Mouse (Mus musculus) layer of hippocampus, adult 9-10 months (tissue): ENCODE measurements around the gene Kcnk1.

Experiments used
- DNase-seq: peaks from one replicate; pipeline ENCODE4 v3.0.0; 2022; ENCODE audit warnings: low spot score

Kcnk1 gene

GRCm38 (mm10) chr8:125996980-125997379, 2.0 kb downstream of the Kcnk1 start:
- no peak for DNase-seq

GRCm38 (mm10) chr8:125997550-125997949, 2.6 kb downstream of the Kcnk1 start:
- DNase-seq: no peak

DNA sequence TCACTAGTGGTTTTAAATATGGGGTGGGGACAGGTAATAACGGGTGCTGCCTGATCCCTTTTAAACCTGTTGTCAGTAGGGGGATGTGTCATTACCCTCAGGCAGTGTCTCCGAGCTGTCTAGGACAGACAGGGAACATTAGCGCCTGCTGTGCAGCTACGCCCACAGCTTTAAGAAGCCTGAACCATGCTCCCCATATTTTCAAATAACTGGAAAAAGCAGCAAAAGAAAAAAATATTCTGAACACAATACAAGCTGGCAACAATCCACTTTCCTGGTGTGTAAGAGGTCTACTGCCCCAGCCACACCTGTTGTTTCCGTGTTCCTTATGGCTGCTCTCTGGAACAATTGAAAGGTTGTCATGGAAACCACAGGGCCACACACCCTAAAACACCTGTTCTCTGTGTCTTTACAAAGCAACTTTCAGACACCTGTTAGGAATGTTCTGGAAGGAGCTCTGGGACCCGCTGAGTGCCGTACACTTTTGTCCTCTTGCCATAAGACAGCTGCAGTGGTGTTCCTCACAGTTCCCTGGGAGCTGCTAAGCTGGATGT, 4.9 kb downstream of the Kcnk1 start:
- DNase-seq: no peak

DNA sequence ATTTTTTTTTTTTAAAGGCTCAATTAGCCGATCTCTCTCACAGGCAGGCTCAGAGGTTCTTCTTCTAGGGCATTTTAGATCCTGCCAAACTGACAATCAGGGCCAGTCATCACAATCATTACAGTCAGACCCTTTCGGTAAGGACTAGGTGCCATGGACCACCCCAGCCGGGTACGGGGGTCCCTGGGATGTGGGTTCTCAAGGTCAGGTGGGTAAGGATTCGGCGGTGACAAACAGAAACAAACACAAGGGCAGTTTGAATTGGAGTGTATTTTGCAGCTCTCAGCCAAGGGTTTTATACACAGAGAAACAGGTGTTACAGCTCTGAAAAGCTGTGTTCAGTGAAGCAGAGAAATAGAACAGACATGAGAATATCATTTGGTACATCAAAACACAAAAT, 8.6 kb downstream of the Kcnk1 start:
- no peak for DNase-seq

GRCm38 (mm10) chr8:126004953-126005352, 10.0 kb downstream of the Kcnk1 start:
- no peak for DNase-seq

- no peak for DNase-seq
Measured at GRCm38 (mm10) chr8:126006310-126006990, 11.5 kb downstream of the Kcnk1 start.

DNA sequence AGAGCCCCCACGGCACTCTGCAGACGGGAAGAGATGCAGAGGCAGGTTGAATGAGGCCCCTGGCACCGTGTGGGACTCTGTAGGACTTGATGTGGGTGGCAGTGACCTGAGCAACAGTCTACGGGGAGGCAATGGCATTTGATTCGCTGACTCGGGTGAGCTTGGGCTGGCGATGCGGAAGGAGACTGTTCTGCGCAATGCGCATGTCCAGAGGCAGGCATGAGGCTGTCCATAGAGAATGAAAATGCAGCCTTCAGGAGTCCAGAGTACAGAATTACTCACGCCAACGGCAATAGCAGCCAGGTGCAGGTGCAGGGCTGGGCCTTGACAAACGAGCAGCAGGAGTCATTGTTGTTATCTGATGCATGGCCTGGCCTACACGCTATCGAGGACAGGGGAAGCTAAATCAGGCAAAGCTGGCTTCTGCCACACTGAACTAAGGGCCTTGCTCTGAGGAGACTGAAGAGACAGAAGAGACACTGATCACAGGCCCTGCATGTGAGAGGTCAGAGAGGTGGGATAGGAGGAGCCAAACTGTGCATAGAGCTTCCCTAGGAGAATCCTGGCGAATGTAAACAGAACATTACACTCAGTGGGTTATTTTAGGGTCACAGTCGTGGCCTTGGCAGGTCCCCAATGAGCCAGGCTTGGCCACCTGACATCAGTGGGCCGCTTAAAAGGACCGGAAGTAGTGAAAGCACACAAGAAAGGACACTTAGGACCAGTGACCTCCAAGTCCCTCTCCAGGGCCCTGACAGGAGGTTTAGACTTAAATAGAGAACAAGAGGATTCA, 12.8 kb downstream of the Kcnk1 start:
- no peak for DNase-seq

DNA sequence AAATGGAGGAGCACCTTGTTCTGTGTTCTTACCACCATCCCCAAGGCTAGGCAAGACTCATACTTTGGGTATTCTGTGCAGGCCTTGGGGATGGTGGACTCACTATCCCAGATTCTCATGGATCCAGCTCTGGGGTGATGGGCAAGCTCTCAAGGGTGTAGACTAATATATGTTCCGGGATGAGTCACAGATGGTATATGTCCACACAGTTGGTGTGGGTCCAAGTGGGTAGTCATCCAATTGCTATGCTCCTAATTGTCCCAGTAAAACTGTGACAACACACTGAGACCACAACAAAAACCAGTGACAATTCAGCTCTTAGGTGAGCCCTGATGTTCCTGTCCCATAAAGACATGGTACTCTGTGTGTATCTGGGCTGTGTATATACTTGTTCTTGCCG, 14.0 kb downstream of the Kcnk1 start:
- no peak for DNase-seq

DNA sequence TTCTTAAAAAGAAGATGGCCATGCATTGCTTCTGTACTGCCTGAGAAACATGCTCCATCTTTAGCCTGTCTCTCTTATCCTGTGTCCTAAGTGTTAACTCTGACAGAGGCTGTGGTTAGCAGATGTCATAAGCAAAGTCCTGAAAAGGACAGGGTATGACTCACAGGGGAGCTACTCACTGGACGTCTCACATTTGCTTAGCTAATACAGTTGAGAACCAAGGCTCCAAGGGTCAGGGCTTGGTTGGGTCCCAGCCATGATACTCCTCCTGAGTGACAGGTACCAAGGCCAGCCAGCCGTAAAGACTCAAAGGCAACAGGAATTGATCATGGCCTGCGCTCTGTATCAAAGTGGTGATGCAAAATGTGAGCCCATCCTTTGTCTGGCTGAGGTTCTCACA, 15.9 kb downstream of the Kcnk1 start:
- DNase-seq: no peak

DNA sequence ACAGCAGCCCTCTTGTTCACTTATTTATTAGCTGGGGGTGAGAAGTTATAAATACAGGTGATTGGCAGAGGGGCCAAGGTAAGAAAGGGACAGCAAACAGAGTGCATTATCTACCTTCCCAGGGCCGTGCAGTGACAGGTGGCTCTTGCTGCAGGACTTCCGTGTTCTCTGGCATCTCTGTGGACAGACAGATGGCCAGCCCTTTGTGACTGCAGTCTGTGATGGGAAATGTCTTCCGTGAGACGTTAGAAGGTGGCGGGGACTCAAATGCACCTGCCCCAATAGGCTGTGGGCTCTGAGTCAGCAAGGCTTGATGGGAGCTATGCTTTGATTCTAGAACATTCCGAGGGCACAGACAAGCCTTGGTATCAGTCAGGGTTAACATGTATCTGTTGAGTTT, 17.4 kb downstream of the Kcnk1 start:
- DNase-seq: no peak

- no peak for DNase-seq
Measured at GRCm38 (mm10) chr8:126013646-126014045, 18.7 kb downstream of the Kcnk1 start.

DNA sequence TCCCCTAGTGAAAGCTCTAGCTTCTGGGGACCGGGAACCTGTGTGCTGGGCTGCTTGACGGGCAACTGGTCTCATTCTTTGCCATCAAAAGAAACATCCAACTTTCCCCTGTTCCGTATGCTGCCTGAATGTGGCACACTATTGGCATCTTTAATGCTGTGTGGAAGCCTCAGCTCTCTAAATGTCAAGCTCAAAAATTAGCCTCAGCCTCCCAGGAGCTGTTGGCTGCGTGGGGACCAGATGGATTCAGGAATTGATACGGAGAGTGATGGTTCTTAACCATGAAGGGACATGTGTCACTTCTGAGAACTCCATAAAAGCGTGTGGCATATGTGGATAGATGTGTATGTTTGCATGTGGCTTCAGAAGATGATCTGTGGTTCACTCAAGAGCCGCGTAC, 27.0 kb downstream of the Kcnk1 start:
- no peak for DNase-seq

DNA sequence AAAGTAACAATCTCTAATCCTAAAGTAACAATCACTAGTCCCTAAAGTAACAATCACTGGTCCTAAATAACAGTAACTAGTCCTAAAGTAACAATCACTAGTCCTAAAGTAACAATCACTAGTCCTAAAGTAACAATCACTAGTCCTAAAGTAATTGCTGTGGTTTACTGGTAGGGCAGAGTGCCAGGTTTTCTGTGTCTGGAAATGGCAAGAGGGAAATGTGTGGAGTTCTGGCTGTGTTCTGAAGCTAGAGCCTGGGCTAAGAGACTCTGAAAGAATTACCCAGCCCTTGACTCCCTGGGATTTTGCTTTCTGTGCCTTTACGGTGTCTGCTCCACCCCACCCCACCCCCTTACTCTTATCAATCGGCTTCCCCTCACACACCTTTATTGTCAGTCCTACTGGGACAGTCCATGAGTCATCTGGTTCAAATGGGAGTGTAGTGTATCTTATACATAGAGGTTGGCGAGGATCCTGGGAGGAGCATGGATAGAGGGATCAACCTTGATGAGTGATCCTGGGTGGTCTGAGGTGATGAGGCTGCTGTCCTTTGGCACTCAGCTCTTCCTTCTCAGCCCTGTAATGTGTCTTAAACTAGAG, 28.8 kb downstream of the Kcnk1 start:
- DNase-seq: no peak

- DNase-seq: no peak
Measured at GRCm38 (mm10) chr8:126024891-126025290, 29.9 kb downstream of the Kcnk1 start.

DNA sequence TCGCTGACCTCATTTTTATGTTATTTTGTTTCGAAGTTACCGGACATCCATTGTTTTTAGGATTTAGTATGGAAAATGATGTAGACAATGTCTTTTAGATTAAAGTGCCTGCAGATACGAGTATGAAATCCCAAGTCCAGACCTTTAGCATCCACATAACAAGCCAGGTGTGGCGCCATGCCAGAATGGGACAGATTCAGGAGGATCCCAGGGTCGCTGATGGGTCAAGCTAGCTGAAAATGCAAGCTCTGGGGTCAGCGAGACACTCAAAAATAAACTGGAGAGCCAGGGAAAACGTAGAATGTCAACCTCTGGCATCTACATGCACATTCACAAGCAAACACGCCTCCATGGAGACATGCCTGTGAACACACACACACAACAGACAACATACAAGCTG, 31.2 kb downstream of the Kcnk1 start:
- no peak for DNase-seq

DNA sequence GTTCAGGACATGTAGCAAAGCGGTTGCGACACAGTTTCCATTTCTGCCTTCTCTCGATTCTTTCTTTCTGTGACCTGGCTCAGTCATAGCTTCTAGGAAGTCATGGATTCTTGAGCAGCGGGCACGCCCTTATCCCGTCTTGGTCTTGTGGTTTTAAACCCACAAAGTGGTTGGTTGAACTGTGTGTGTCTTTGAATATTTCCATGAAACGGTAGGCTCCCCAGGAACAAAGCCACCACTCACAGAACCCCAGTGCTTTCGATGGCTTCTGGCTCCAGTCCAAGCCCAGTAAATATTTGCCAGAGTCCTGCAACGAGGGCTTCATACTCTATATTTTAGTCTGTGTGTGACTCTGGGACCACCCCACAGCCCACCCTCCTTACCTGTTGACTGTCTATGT, 31.6 kb downstream of the Kcnk1 start:
- no peak for DNase-seq

- DNase-seq: no peak
Measured at GRCm38 (mm10) chr8:126027486-126027885, 32.5 kb downstream of the Kcnk1 start.

DNA sequence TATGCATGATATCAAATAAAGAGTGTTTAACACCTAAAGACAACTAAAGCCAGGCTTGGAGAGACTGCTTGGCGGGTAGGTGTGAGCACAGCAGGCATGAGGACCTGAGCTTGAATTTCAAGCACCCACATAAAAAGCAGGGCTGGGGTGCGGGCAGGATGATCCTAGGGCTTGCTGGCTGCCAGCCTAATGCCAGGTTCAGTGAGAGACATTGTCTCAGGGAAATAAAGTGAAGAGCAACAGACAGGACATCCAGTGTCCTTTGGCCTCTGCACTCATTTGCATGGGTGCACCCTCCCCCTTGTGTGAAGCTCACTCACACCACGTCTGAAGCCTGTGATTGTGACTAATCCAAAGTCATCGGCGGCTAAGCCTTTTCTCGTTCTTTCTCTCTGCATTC, 34.0 kb downstream of the Kcnk1 start:
- DNase-seq: no peak

- DNase-seq: no peak
Measured at GRCm38 (mm10) chr8:126032776-126033175, 37.8 kb downstream of the Kcnk1 start.

DNA sequence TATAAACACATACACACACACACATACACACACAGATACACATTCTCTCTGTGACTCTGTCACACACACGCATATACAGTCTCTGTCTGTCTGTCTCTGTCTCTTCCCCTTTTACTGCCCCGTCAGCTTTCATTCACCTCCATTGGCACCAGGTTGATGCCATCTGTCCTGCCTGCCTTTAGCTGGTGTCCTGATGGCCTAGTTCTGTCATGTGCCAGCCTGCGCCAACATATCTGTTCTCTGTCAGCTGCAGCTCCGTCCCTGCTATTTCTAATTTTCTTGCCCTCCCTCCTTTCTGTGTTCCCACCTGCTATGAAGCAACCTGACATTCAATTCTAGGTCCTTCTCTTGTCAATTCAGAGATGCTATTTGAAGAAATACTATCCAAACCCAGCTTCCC, 40.1 kb downstream of the Kcnk1 start:
- no peak for DNase-seq

GRCm38 (mm10) chr8:126036340-126036739, 41.4 kb downstream of the Kcnk1 start:
- no peak for DNase-seq

- DNase-seq: peak; percentile 36
Measured at GRCm38 (mm10) chr8:126045751-126046150, 50.8 kb downstream of the Kcnk1 start.

DNA sequence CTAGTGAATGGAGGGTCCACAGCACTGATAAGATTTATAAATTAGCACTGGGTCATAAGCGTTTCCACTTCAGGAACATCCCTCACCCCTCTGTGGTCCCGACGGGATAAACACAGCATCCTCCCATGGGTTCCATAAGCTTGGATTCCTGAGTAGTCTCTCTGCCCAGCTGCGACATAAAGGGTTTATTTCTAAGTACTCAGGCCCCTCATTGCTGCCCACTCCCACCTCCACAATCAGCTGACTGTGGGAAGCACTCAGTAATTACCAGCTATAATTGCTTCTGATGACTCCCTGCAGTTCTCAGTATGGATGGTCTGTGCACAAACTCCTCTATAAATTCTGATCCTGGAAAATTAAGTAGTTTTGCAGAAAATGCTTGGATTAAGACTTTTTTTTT, 58.9 kb downstream of the Kcnk1 start:
- no peak for DNase-seq
